Mouse (Mus musculus) heart, embryonic 10.5 days (tissue): Measurements from ENCODE around the gene Tmem210. TPM values are rescaled to one million over a fixed set of nuclear protein-coding genes. Genes with fewer than 3 reads are reported as not detected.

Experiments used
- DNase-seq: peaks from one replicate; pipeline ENCODE4 v3.0.0-alpha.2; 2017; ENCODE audit warnings: low spot score
- H3K27ac ChIP-seq: fragments of 300-500 bp; sonication (generic); 2 replicates; pipeline ENCODE4 v1.5.1; 2016; ENCODE audit warnings: mild to moderate bottlenecking
- H3K27me3 ChIP-seq: fragments of 300-500 bp; sonication (generic); 2 replicates; pipeline ENCODE4 v1.6.1; 2016; ENCODE audit warnings: mild to moderate bottlenecking; ENCODE audit not compliant: poor library complexity, insufficient read depth, severe bottlenecking
- H3K36me3 ChIP-seq: fragments of 300-500 bp; sonication (generic); 2 replicates; pipeline ENCODE4 v1.6.1; 2016; ENCODE audit warnings: mild to moderate bottlenecking, moderate library complexity
- H3K4me1 ChIP-seq: fragments of 300-500 bp; sonication (generic); 2 replicates; pipeline ENCODE4 v1.6.1; 2016; ENCODE audit warnings: mild to moderate bottlenecking
- H3K4me3 ChIP-seq: fragments of 300-500 bp; sonication (generic); 2 replicates; pipeline ENCODE4 v1.5.1; 2016; ENCODE audit warnings: mild to moderate bottlenecking, moderate library complexity
- H3K9me3 ChIP-seq: fragments of 300-500 bp; sonication (generic); 2 replicates; pipeline ENCODE4 v1.6.1; 2016; ENCODE audit warnings: mild to moderate bottlenecking, moderate library complexity
- WGBS: fragments of 180-500 bp; shearing (Covaris S2); methylation state at CpG from one replicate; pipeline ENCODE4 v1.1.7; 2016; 5-methylcytosine and 5-hydroxymethylcytosine counted together
- polyA plus RNA-seq: library from polyadenylated mRNA; unstranded; fragments of >200 nt; fragmentation: Nextera tagmentation; extraction: Ambion mirVana; gene quantifications from 2 replicates; pipeline ENCODE4 v1.2.1, GENCODE M21; 2016

Gene Tmem210
- polyA plus RNA-seq, 1 experiment from 2014 or later = not detected

- peaks cover 36% of the 10 kb centered on the region for H3K36me3 ChIP-seq
- peaks cover 25% of the 10 kb centered on the region for H3K27me3 ChIP-seq
- peaks cover 50% of the 10 kb centered on the region for H3K4me1 ChIP-seq
- 66% methylated on average over 4 of the region's 4 CpGs for WGBS
- no peaks in the 10 kb centered on the region for H3K9me3 ChIP-seq
- no peak for DNase-seq
- H3K4me3 ChIP-seq = no peak overlapping the region
- H3K27ac ChIP-seq = no peak overlapping the region
Observed at GRCm38 (mm10) chr2:25267746-25268309, 20.1 kb upstream of the Tmem210 start.

DNA sequence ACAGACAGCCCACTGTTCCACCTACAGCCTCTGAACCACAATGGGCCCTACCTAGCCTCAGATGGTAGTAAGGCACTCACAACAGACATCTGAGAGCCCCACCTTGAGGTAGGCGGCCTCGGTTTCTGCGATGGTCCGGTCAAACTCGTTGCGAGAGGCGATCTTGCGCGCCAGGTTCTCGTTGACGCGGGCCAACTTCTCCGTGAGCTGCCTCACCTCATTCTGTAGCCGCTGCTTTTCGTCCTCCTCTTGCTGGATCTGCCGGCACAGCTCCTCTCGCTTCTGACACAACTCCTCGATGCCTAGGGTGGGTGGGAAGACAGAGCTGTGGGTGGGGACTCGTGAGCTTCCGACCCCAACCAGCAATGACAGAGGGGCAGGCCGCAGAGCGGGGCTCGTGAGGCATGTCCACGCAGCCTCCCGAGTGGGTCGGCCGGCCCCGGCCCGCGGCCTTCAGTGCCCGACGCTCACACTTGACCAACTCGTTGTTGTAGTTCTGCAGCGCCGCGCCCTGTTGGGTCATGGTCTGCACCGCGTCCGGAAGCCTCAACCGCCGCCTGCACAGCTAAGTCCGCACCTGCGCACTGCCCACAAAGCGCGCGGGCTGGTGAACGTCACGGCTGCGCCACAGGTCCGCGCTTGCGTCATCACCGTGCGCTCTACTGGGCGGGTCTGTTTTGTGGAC is 16.0 kb upstream of the Tmem210 start, which contains the start of the genes Ssna1 and Anapc2:
Gene Ssna1 (minus strand): TSS at position 612 of the 685 bp plus-strand sequence.
Gene Anapc2 (plus strand): TSS at position 652 of the 685 bp plus-strand sequence.
- peak; percentile 99 for DNase-seq
- H3K27ac ChIP-seq = peak within 1 kb of the TSS; percentile 92
- H3K4me3 ChIP-seq = peak within 1 kb of the TSS; percentile 91
- no peaks in the 10 kb centered on the region for H3K9me3 ChIP-seq
- under 1% methylated on average over 55 of the region's 55 CpGs for WGBS
- H3K4me1 ChIP-seq = peaks cover 31% of the 10 kb centered on the region
- peaks cover 74% of the 10 kb centered on the region for H3K36me3 ChIP-seq
- no peaks in the 10 kb centered on the region for H3K27me3 ChIP-seq

- H3K27ac ChIP-seq = peak overlapping the region; percentile 92
- no peaks in the 10 kb centered on the region for H3K9me3 ChIP-seq
- H3K36me3 ChIP-seq = peaks cover 79% of the 10 kb centered on the region
- no peak for DNase-seq
- peaks cover 26% of the 10 kb centered on the region for H3K4me1 ChIP-seq
- WGBS = under 1% methylated on average over 29 of the region's 29 CpGs
- no peaks in the 10 kb centered on the region for H3K27me3 ChIP-seq
- H3K4me3 ChIP-seq = peak overlapping the region; percentile 91
Observed at GRCm38 (mm10) chr2:25272515-25272914, 15.4 kb upstream of the Tmem210 start.

DNA sequence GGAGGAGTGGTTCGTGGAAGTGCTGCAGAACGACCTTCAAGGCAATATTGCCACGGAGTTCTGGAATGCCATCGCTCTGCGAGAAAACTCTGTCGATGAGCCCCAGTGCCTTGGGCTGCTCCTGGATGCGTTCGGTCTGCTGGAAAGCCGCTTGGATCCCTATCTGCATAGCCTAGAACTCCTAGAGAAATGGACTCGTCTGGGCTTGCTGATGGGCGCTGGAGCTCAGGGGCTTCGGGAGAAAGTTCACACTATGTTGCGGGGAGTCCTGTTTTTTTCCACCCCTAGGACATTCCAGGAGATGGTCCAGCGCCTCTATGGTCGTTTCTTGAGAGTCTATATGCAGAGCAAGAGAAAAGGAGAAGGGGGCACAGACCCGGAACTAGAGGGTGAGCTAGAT is 14.9 kb upstream of the Tmem210 start:
- Histone ChIP-seq H3K36me3 (peaks cover 80% of the 10 kb centered on the region), H3K9me3 (no peaks in the 10 kb centered on the region), H3K27ac (peak overlapping the region; percentile 92), H3K27me3 (no peaks in the 10 kb centered on the region), H3K4me1 (peaks cover 26% of the 10 kb centered on the region), H3K4me3 (peak overlapping the region; percentile 91)
- DNase-seq = no peak
- WGBS = 27% methylated on average over 16 of the region's 16 CpGs

DNA sequence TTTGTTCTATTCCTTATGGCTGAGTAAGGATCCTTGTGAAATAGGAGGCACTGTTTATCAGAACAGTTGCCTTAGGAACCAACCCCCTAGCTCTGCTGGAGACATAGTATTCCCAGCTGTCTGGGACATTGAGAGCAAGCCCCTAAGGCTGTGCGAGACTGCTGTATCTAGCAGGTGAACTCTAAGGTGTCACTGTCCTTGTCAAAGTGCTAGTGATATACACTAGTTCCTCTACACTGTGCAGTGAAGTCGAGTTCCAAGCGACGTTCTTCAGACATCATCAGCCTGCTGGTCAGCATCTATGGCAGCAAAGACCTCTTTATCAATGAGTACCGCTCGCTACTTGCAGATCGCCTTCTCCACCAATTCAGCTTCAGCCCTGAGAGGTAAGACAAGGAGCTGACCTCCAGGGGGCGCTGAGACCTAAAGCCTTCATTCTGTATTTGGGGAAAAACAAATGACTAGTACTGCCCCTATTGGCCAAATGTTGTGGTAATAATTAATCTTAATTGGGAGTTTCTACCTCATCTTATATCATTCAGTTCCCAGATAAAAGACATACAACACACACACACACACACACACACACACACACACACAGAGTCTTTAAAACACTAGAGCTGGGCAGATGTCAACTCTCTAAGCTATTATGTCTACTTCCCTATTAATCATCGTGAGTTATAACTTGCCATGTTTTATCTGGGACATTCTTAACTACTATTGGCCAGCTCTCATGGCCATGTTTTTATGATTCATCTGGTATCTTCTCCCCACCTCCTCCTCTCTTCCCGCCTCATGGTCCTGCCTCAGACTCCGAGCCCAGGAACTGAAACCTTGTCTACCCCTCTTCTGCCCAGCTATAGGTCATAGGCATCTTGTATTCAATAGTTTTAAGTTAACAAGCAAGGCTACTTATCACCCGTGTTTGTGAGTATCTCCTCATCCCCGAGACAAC is 8.7 kb upstream of the Tmem210 start:
- no peak overlapping the region for H3K27ac ChIP-seq
- H3K9me3 ChIP-seq = no peaks in the 10 kb centered on the region
- peaks cover 97% of the 10 kb centered on the region for H3K36me3 ChIP-seq
- H3K4me3 ChIP-seq = no peak overlapping the region
- no peak for DNase-seq
- 59% methylated on average over 13 of the region's 13 CpGs for WGBS
- H3K4me1 ChIP-seq = no peaks in the 10 kb centered on the region
- no peaks in the 10 kb centered on the region for H3K27me3 ChIP-seq

DNA sequence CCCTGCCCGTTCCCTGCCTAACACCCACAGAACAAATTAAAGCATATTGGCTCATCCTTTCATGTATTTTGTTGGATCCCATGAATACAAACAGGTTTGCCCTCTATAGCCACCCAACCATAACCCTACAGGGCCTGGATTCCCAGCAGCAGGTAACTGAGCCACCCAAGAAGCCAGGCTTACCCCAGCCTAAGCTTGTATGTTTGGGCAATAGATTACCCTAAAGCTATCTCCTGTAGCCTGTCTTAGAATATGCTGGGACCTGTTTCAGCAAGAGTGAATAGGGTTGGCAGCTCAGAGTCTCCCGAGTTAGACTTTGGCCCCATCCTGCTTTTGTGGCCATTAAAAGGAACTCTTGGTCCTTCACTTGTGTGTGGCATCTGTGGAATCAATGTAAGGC is 2.4 kb upstream of the Tmem210 start:
- peaks cover 9% of the 10 kb centered on the region for H3K4me1 ChIP-seq
- no peak overlapping the region for H3K27ac ChIP-seq
- peaks cover 49% of the 10 kb centered on the region for H3K27me3 ChIP-seq
- peaks cover 55% of the 10 kb centered on the region for H3K36me3 ChIP-seq
- H3K9me3 ChIP-seq = no peaks in the 10 kb centered on the region
- 89% methylated on average over 2 of the region's 2 CpGs for WGBS
- no peak overlapping the region for H3K4me3 ChIP-seq
- DNase-seq = no peak

- peaks cover 16% of the 10 kb centered on the region for H3K4me1 ChIP-seq
- peaks cover 48% of the 10 kb centered on the region for H3K36me3 ChIP-seq
- no peak overlapping the region for H3K4me3 ChIP-seq
- H3K27ac ChIP-seq = no peak overlapping the region
- H3K9me3 ChIP-seq = no peaks in the 10 kb centered on the region
- 55% methylated on average over 1 of the region's 1 CpGs for WGBS
- no peak for DNase-seq
- H3K27me3 ChIP-seq = peaks cover 56% of the 10 kb centered on the region
Observed at GRCm38 (mm10) chr2:25286314-25286713, 1.6 kb upstream of the Tmem210 start.

- Histone ChIP-seq H3K4me3 (no peak overlapping the region), H3K36me3 (peaks cover 43% of the 10 kb centered on the region), H3K9me3 (no peaks in the 10 kb centered on the region), H3K27ac (no peak overlapping the region), H3K27me3 (peaks cover 64% of the 10 kb centered on the region), H3K4me1 (peaks cover 21% of the 10 kb centered on the region)
- 51% methylated on average over 7 of the region's 7 CpGs for WGBS
- DNase-seq = no peak
Observed at GRCm38 (mm10) chr2:25286837-25287636, 908 bp upstream of the Tmem210 start.

DNA sequence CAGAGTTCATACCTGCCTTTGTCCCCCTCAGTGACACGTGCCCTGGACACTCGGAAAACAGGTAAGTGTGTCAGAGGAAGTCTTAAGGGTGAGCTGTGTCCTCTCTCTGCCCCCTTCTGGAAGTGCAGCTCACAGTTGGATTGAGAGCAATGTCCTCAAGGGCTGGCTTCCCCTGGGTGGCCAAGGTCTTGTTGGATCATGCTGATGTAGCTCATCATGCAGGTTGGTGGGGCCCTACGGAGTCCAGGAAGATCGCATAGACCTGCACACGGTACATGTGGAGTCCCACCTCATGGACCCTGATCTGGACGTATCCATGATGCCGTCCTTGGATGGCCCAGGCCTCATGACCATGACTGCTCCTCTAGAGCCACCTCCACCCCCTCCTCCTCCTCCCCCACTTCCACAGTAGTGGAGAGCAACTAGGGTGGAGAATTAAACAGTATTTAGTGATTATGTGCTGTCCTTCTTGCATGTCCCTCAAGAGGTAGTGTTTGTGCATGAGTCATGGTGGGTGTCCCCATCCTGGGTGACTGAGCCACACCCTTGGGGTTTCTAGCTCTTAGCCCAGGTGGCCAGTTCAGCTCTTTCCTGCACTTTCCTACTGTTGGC is 895 bp downstream of the Tmem210 start:
- Histone ChIP-seq H3K27me3 (peaks cover 82% of the 10 kb centered on the region), H3K4me3 (no peak overlapping the region), H3K36me3 (peaks cover 26% of the 10 kb centered on the region), H3K9me3 (no peaks in the 10 kb centered on the region), H3K27ac (no peak overlapping the region), H3K4me1 (peaks cover 28% of the 10 kb centered on the region)
- WGBS = 82% methylated on average over 7 of the region's 7 CpGs
- no peak for DNase-seq

GRCm38 (mm10) chr2:25289651-25290050 is 1.7 kb downstream of the Tmem210 start, which contains the start of gene Lrrc26:
Gene Lrrc26, plus strand, starts transcription at chr2:25289915.
- peaks cover 18% of the 10 kb centered on the region for H3K36me3 ChIP-seq

DNA sequence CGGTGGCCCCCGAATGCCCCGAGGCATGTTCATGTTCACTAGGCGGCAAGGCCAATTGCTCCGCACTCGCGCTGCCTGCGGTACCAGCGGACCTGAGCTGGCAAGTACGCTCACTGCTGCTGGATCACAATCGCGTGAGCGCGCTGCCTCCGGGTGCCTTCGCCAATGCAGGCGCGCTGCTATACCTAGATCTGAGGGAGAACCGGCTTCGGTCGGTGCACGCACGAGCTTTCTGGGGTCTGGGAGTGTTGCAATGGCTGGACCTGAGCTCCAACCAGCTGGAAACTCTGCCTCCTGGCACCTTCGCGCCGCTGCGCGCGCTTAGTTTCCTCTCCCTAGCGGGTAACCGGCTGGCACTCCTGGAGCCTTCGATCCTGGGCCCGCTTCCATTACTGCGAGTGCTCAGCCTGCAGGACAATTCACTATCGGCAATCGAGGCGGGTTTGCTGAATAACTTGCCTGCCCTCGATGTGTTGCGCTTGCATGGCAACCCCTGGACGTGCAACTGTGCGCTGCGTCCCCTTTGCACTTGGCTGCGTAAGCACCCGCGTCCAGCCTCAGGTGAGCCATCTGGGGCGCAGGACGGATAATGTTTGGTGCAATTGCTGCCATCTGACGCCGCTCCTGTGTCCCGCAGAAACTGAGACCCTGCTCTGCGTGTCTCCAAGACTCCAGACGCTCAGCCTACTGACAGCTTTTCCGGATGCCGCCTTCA is 2.3 kb downstream of the Tmem210 start:
- no peak for DNase-seq
- H3K36me3 ChIP-seq = peaks cover 11% of the 10 kb centered on the region
- 3% methylated on average over 54 of the region's 54 CpGs for whole genome bisulfite sequencing
- H3K4me3 ChIP-seq = peak overlapping the region; percentile 36
- H3K4me1 ChIP-seq = peaks cover 28% of the 10 kb centered on the region
- peaks cover 96% of the 10 kb centered on the region for H3K27me3 ChIP-seq
- H3K27ac ChIP-seq = no peak overlapping the region
- no peaks in the 10 kb centered on the region for H3K9me3 ChIP-seq

More at GRCm38 (mm10) chr2:25289651-25290050, 1.7 kb downstream of the Tmem210 start, which contains the start of gene Lrrc26:
- Histone ChIP-seq H3K4me1 (peaks cover 28% of the 10 kb centered on the region), H3K4me3 (peak within 1 kb of the TSS; percentile 36), H3K27ac (no peak within 1 kb of the TSS), H3K27me3 (peaks cover 90% of the 10 kb centered on the region), H3K9me3 (no peaks in the 10 kb centered on the region)
- 9% methylated on average over 11 of the region's 11 CpGs for WGBS
- DNase-seq = no peak
